Mouse (Mus musculus) erythroid progenitor cell, adult 5-6 weeks (primary cell): ENCODE measurements at regions not wholly inside any gene's neighbourhood (a gene's known extent, or its start where the extent isn't known, plus 50 kb on each side); places are given as distances from the start of the nearest gene placed in this dataset.
"Not testable (repeated sequence)": the region's sequence is repeated elsewhere in the genome, so short reads cannot be mapped to it uniquely, and the experiment has no call there.

Source experiments
- ATAC-seq: replicated peaks from 2 replicates; pipeline ENCODE4 v1.8.0; 2016; ENCODE audit warnings: moderate number of reproducible peaks, mild to moderate bottlenecking, moderate TSS enrichment, inconsistent platforms; ENCODE audit not compliant: poor library complexity, low FRiP score, severe bottlenecking

GRCm38 (mm10) chr10:95773425-95773980, 69.2 kb downstream of the Gm33543 start:
- ATAC-seq, result no peak

DNA sequence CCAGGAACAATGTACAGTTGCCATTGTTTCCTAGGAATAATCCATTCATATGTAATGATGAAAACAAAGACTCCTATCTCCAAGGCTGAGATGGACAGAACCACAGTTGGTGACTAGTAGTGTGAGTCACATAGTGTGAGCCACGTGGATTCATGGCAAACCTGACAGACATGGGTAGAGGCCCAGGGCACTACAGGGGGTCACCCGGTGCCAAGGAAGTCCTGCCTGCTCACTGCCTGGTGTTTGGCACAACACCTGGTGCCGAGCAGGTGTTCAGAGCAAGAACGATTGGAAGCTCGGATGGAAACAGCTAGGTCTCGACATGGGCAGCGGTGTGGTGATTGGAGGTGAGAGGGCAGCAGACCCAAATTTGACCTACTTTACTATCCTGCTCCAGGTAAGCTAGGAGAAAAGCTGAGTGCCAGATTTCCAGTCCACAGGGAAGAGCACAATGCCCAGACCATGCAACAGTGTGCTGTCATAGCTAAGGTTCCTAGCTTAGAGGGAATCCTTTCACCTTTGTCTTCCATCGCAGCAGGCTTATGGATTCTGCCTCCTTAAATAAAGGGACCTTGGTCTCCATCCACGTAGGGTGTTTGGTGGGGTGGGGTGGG, 69.8 kb downstream of the Gm33543 start:
- ATAC-seq, result no peak

- ATAC-seq, result no peak
Measured at GRCm38 (mm10) chr10:95768974-95769373, 73.8 kb downstream of the Gm33543 start.

- ATAC-seq, result no peak
Measured at GRCm38 (mm10) chr10:95767526-95768161, 75.1 kb downstream of the Gm33543 start.

DNA sequence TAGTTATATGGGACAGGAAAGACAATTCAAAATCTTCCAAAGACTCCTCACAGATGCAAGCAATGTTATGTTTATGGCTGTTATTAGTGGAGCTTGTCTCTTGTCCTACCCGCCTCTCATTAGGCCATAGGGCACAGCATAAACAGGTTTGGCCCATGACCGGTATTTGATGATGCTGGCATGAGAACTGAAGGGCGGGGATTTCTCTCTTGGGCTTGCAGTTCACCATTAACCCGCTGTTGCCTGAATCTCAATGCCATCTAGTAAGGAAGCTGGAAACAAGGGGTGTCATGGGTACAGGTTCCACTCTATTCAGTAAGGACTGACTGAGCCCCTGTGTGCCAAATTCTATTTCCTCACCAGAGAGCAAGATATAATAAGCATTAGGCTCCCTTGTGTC, 78.6 kb downstream of the Gm33543 start:
- no peak for ATAC-seq

DNA sequence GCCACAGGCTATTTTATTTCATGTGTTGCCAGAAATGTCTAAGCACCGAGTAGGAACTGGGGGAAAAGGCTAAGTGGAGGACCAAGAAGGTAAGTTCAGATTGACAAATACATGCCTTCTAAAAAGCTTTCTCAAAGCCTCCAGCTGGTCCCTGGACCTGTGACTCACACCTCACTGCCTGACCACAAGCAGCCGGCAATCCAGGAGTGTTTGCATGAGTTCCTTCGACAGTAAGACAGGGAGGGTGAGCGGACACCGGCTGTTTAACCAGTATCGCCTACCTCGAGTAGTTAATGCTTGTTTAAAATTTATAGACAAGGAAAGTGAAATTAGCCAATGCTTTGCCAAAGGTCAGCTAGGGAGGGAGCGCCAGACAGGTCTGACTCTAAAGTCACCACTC, 80.1 kb downstream of the Gm33543 start:
- no peak for ATAC-seq

- ATAC-seq, result no peak
Measured at GRCm38 (mm10) chr10:95761969-95762368, 80.8 kb downstream of the Gm33543 start.

- ATAC-seq, result no peak
Measured at GRCm38 (mm10) chr10:95760121-95760870, 82.4 kb downstream of the Gm33543 start.

DNA sequence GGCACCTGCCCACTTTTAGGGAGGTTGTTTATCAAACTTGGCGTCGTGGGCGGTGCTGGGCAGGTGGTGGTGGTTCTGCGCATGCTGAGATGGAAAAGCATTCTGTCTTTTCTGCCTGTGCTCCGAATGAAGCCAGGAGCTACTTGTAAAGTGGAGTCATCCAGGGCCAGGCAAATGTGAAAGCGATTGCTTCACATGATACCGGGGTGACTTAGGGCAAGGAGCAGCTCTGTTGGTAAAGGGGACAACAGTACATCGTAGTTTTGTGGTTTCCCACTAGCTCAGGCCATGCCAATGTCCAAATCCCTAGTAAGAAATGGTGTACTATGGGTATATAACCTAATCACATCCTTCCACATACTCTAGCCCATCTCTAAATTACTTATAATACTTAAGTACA, 84.5 kb downstream of the Gm33543 start:
- no peak for ATAC-seq

- no peak for ATAC-seq
Measured at GRCm38 (mm10) chr10:95755429-95755828, 82.2 kb upstream of the Anapc15-ps start.

- ATAC-seq, result no peak
Measured at GRCm38 (mm10) chr10:95753396-95753905, 80.2 kb upstream of the Anapc15-ps start.

- no peak for ATAC-seq
Measured at GRCm38 (mm10) chr10:95748360-95748759, 75.1 kb upstream of the Anapc15-ps start.

DNA sequence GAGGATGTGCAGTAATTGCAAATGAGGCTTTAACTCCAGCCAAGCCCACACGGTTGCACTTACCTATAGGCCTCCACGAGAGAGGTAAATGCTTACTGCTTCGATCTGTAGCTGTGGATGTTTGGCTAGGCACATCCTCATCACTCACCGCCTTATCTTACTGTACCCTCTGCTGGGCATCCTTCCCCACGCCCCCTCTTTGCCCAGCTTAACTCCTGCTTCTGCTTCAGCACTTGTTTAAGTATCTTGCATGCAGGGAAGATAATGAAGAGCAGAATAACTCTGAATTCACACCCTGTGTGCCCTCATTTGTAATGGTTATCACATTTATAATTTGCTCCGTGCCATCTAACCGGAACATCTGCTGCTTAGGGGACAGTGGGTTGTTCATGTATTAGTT, 74.7 kb upstream of the Anapc15-ps start:
- ATAC-seq, result peak; percentile 57

GRCm38 (mm10) chr10:95745834-95746620, 72.8 kb upstream of the Anapc15-ps start:
- ATAC-seq, result no peak

- no peak for ATAC-seq
Measured at GRCm38 (mm10) chr10:95745254-95745653, 72.0 kb upstream of the Anapc15-ps start.

DNA sequence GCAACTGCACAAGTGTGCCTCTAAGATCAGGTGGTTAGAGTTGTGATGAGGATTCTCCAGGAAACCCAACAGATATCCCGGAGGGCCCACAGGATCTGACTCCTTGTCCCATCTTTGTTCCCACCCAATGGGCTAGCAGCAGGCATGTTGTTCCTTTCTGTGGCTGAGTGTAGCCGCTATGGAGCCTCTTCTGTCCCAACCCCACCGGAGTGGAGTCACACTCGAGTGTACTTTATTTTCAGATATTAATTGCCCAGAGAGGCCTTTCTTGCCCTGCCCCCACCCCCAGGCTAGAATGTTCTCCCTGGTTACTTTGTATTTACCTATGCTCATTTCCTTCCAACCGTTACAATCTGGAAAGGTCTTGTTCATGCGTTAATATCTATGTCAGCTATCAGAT, 70.4 kb upstream of the Anapc15-ps start:
- no peak for ATAC-seq

DNA sequence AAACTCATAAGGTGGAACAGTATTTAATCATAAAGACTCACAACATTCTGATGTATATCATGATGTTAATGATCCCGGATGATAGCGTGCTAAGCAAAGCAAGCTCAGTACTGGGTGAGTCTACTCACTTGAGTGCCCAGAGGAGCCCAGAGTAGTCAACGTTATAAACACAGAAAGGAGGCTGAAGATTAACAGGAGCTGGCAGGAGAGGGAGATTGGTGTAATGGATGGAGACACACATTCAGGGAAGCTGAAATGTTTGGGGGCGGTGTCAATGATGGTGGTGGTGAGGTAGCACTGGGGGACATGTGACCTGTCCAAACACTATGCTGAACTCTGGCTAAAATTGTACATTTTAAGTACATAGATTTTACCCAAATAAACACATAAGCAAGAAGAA, 66.2 kb upstream of the Anapc15-ps start:
- no peak for ATAC-seq

GRCm38 (mm10) chr10:95736743-95737142, 63.5 kb upstream of the Anapc15-ps start:
- ATAC-seq, result not testable (repeated sequence)

GRCm38 (mm10) chr10:95731001-95731400, 57.8 kb upstream of the Anapc15-ps start:
- ATAC-seq, result no peak

DNA sequence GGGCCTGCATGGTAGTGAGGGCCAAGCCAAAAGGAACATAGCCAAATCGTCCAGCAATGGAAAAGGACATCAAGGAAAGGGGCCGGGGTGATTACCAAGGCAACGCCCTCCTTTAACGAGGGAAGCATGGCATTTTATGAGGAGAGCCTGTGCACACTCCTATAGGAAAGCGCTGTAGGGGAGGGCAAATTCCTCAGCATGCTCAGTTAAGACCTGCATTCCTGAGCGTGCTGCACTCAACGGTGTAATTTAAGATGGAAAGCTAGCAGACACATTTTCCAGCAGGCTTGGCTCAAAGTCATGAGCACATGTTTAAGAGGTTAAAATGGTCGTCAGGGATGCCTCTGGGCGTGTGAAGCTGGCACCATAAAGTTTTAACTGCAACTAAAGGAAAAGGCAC, 56.6 kb upstream of the Anapc15-ps start:
- no peak for ATAC-seq
